Mouse (Mus musculus): Measurements from ENCODE around the gene Nlgn1.

GRCm38 (mm10) chr3:26146174-26146573, 186.1 kb downstream of the Nlgn1 start:
- TF ChIP-seq CTCF (IDR thresholded peaks at IDR 0.05; ENCODE audit: low read depth) (no peak), EP300 (IDR thresholded peaks at IDR 0.05; ENCODE audit: low read depth) (no peak)
